Mouse (Mus musculus): ENCODE measurements around the gene 4933436I01Rik. TPM values are rescaled to one million over a fixed set of nuclear protein-coding genes. Genes with fewer than 3 reads are reported as not detected.

The 4933436I01Rik gene
- not detected for polyA plus RNA-seq (2017; shearing (Covaris generic))

GRCm38 (mm10) chrX:67921350-67921749, at the start of gene 4933436I01Rik:
Gene 4933436I01Rik, minus strand, starts transcription at chrX:67921450.

Other genes with a start within 250 kb of the 4933436I01Rik start
- not detected for gene Gm1140, start 227.9 kb downstream of the 4933436I01Rik start, polyA plus RNA-seq (2017; shearing (Covaris generic))
- gene Gm14692, start 225.8 kb downstream of the 4933436I01Rik start, polyA plus RNA-seq (2017; shearing (Covaris generic)) = not detected